Mouse (Mus musculus) left cerebral cortex, adult 11 months (tissue): ENCODE data around the gene Dnah2.

ENCODE experiments used
- DNase-seq: peaks from one replicate; pipeline ENCODE4 v3.0.0; 2022; ENCODE audit warnings: low spot score

Gene Dnah2

DNA sequence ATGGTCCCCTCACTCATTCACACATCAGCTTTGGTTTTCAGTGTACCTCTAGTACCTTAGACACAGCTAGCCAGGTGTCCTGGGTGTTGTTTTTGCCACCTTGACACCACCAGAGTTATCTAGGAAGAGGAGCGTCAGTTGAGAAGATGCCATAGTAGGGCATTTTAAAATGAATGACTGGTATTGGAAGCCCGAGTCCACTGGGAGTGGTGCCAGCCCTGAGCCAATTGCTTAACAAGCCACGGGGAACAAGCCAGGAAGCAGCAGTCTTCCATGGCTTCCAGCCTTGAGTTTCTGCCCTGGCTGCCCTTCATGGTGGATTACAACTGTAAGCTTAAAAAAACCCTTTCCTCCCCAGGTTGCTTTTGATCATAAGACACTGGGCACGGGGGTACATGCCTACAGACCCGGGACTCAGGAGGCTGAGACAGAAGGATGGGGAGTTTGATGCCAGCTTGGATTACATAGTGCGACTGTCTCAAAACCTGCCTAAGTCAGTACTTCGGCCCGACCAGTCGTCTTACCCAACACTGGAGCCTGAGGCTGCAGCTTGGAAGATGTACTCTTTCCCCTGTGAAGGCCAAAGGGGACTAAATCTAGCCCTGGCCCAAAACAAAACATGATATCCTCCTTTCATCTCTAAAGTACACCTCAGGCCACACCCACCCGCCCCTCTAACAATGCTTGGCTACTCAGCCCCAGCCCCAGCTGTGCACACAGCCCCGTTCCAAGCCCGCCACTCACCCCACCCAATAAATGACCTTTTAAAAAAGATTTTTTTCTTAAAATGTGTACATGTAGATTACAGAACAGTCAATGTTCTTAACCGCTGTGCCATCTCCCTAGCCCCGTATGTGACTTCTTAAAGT is 159.1 kb downstream of the Dnah2 start:
- DNase-seq, result no peak

DNA sequence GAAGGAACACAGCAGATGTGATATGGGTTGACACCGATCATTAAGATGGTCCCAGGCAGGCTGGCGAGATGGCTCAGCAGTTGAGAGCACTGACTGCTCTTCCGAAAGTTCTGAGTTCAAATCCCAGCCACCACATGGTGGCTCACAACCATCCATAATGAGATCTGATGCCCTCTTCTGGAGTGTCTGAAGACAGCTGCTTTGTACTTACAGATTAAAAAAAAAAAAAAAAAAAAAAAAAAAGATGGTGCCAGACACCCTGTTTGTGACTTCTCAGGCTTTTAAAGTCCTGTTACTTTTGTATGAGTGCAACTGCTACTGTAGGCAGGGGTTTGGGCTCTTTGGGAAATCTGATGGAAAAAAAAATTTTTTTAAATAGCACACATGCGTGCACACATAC is 160.2 kb downstream of the Dnah2 start:
- no peak for DNase-seq

DNA sequence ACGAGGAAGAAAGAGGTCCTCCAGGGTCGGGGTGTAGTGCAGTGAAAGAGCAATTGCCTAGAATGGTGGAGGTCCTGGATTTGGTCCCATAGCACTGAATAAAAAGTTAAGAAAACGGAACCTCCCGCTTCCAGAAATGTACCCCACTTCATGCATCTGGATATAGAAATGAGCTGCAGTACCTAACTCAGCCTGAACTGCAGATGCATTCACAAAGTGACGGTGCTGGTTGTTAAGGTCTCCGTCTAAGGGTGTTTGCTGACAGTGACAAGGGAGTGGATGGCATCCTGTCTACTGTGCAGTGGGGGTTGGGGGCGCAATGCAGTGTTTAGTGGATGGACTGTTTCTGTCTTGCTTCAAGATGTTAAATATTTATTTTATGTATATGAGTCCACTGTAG is 162.2 kb downstream of the Dnah2 start:
- no peak for DNase-seq

DNA sequence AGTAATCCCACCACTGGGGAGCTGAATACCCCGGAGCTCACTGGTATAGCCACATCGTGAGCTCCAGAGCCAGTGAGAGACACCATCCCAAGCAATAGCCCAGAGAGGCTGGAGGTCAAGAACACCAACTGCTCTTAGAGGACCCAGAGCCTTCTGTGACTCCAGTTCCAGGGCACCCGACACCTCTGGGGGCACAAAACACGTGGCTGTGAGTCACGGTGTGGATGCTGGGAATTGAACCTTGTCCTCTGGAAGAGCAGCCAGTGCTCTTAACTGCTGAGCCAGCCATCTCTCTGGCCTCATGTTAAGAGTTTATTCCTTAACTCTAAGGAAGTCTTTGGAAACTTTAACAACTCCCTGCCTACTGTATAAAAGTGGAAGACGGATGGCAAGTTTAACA is 163.9 kb downstream of the Dnah2 start:
- no peak for DNase-seq

DNA sequence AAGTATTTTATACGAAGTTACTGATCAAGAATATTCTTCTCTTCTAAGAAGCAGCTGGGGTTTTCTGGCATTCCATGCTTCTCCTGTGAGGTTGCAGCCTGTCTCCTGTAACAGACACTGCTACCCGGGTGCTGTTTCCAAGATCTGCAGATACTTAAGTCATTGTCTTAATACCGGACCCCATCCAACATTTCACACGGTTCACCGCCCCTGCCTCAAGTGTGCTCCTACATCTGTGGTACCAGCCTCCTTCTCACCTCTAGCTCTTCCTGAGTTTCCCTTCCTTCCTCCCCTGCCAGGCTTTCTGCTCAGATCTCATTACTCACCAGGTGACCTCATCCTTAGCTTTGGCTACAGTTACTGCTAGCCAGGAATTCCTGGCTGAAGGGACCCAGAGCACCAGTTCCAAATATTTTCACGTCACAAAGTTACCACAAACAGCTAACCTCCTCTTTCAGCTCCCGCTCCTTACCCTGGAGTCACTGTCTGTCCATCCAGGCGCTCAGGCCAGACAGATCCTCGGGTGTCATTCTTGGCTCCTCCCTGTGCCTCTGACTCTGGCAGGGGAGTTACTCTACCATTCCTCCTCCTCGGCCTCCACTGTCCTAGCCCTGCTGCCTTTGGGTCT is 166.3 kb downstream of the Dnah2 start:
- no peak for DNase-seq

DNA sequence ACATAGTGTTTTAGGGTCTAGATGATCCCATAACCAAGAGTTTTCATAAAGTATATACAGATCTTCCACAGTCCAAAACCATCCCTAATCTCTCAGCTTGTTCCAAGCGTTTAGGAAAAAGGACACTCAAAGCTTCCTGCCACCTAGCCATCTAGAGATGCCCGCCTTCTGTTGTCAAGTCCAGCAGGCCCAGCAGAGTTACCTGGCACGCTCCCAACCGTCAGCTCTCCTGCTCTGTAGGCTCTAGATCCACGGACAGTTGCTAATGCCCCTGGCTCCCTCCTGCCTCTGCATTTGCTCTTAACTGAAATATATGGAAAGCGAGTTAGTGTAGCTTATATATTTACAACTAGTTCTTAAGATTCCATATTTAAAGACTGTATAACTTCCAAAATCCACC is 167.6 kb downstream of the Dnah2 start:
- DNase-seq, result no peak

DNA sequence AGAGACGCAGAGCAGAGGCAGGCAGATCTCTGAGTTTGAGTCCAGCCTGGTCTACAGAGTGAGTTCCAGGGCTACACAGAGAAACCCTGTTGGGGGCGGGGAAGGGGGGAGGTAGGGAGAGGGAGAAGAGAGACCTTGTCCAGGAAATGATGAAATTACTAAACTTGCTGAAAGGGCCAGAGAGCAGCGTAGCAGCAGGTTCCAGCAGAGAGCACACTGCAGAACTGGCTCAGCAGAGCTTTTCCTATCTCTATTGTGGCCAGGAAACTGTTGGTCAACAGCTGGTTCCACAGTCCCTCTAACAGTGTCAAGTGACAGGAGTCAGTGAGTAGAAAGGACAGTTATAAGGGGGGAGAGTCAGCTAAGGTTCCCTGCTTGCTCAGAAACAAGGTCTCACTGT is 169.3 kb downstream of the Dnah2 start:
- DNase-seq, result no peak

DNA sequence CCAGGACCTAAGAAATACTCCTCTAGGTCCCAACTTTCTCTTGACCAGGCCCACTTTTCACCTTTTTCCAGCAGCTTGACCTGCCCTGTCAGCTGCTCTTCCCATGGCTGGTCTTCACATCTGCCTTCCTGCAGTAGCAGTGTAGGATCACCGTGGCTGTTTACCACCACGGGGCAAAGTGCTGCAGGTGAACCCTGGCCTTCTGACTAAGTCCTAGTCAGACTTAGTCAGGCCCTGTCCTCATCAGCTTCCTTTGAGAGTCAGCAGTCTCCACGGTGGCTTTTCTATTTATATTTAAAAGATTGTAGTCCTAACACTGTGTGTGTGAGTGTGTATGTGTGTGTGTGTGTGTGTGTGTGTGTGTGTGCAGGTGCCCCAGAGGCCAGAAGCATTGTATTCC is 171.1 kb downstream of the Dnah2 start:
- no peak for DNase-seq

DNA sequence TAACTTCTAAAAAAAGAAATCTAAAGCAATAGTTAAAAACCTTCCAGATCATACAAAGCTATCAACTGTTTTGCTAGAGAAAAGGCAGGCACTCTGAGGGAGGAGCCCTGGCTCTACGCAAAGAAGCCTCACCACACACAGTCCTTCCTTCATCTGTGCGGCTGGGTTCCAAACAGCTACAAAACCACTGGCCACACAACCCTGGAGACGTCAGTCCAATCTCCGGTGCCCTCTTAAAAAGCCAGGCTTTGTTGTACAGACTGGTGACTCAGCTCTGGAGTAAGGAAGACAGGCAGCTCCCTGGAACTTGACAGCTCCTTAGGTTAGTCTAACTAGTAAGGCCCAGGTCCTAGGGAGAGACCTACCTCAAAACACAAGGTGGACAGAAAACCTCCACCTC is 173.3 kb downstream of the Dnah2 start:
- no peak for DNase-seq

DNA sequence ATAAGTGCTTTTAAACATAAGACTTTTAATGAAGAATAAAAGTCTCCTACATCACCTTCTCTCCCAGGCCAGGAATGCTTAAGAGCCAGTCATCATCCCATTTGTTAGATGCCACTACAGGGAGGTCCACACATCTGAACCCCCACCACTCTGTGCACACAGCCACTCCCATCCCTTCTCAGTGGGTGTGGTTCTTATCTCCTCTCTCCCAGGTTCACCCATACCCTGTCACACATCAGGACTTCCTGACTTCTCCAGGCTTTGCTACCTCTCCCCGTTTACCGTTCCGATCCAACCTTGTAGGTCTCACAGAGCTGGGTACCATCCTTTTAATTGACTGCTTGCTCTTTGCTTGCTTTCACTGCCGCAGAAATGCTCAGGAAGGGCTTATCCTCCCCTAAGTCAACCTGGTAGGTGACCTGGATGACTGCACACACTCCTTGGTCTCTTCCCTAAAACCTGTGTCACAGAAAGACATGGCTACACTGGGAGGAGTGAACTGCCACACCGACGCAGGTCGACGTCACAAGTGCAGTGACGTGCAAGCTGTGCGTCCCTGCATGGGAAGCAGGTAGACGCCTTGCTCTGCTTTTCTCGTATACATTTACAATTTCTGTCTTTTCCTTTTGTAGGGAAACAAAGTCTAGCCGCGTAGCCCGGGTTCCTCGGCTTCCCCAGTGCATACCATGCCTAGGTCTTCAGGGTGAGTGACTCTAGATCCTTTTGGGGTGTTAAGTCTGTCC is 175.5 kb downstream of the Dnah2 start:
- DNase-seq, result no peak

DNA sequence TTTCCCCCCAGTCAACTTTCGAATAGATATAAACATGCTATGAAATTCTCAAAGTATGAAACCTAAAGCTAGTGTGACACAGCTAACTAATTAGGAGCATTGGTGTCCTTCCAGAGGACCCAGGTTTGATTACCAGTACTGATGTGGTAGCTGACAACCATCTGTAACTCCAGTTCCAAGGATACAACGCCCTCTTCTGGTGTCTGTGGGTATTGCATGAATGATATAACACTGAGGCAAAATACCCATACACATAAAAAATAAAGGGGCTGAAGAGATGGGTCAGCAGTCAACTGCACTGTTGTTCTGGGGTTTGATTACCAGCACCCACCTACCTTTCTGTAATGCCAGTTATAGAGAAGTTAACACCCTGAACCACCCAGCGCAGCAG is 176.1 kb downstream of the Dnah2 start:
- no peak for DNase-seq

DNA sequence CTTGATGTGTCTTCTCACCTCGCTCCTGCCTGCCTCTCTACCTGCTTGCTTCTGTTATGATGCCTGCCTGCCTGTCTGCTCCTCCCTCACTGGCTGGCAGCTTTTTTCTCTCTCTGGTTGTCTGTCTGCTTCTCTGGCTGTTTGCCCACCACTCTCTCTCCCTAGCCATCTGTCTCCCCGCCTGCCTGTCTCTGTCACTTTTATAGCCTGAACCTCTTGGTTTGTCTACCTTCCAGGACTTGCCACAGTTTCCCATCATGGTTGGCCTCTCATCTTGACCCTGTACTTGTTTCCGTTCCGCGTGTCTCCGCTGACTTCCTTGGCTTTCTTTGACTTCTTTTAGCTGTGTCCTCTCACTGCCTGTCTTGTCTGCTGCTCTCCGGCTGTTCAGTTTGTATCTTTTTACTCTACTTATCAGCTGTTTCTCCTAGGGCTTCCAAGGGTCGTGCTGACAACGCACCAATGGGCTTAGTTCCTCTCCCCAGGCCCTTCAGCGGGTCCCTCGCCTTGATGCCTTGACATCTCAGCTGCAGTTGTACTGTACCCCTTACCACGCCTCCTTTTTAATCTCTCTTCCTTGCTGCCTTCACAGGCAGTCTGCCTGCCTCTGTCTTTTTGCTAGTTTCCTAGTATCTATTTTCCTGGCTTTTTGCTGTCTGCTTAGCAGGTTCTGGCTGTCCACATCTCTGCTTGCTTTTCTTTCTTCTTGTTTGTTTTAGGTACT is 176.7 kb downstream of the Dnah2 start:
- no peak for DNase-seq

DNA sequence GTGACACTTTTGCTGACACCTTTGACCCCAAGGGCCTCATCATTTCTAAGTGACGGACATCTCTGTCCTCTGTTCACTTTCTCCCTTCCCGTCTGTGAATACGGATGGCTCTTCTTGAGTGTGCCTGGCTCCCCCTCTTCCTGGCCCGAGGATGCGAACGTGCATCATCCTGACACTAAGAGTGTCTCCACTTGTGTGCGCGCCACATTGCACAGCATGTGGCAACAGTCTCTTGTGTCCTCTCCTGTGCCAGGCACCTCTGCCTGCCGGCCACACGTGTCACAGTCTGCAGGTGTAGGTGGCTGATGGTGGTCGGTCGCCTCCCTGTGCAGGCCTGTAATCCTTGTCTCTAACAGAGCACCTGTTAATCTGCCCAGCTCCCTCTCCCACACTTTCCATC is 177.3 kb downstream of the Dnah2 start:
- DNase-seq, result no peak

DNA sequence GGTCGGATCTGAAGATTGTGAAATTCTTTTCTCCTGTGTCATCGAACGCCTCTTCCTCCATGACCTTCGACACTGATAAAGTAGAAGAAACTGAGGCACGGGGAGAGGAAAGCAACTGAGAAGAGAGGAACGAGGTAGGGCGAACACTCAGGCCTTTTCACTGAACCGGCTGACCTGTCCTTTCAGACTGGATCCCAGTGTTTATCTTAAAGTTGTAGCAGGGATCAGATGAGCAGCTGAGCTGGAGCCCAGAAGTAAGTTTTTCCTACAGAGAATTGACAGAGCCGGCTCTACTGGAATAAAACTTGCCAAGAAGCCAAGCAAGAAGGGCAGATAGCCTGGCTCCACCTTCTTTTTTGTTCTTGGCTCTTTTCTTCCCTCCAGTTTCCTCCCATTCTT is 178.1 kb downstream of the Dnah2 start:
- DNase-seq, result no peak
